Mouse (Mus musculus) hindbrain, embryonic 12.5 days (tissue): Measurements from ENCODE around the gene Hnrnpf. TPM values are rescaled to one million over a fixed set of nuclear protein-coding genes. Genes with fewer than 3 reads are reported as not detected.
"Not testable (repeated sequence)": the region's sequence is repeated elsewhere in the genome, so short reads cannot be mapped to it uniquely, and the experiment has no call there.

Source experiments
- ATAC-seq: fragments of 200-750 bp; cut with Nextera tagmentation; 2 replicates; pipeline ENCODE4 v1.8.0; 2017; ENCODE audit warnings: moderate TSS enrichment; ENCODE audit not compliant: low FRiP score
- H3K27ac ChIP-seq: fragments of 300-500 bp; sonication (generic); 2 replicates; pipeline ENCODE4 v1.5.1; 2016; ENCODE audit warnings: mild to moderate bottlenecking
- H3K27me3 ChIP-seq: fragments of 300-500 bp; sonication (generic); 2 replicates; pipeline ENCODE4 v1.6.1; 2016; ENCODE audit warnings: mild to moderate bottlenecking
- H3K36me3 ChIP-seq: fragments of 300-500 bp; sonication (generic); 2 replicates; pipeline ENCODE4 v1.6.1; 2016; ENCODE audit warnings: mild to moderate bottlenecking
- H3K4me1 ChIP-seq: fragments of 300-500 bp; sonication (generic); 2 replicates; pipeline ENCODE4 v1.6.1; 2016
- H3K4me2 ChIP-seq: fragments of 300-500 bp; sonication (generic); replicated peaks from 2 replicates; pipeline ENCODE4 v1.6.1; 2016; ENCODE audit warnings: mild to moderate bottlenecking
- H3K4me3 ChIP-seq: fragments of 300-500 bp; sonication (generic); 2 replicates; pipeline ENCODE4 v1.5.1; 2016; ENCODE audit warnings: mild to moderate bottlenecking
- H3K9ac ChIP-seq: fragments of 300-500 bp; sonication (generic); 2 replicates; pipeline ENCODE4 v1.6.1; 2016; ENCODE audit warnings: mild to moderate bottlenecking, moderate library complexity
- H3K9me3 ChIP-seq: fragments of 300-500 bp; sonication (generic); replicated peaks from 2 replicates; pipeline ENCODE4 v1.6.1; 2016; ENCODE audit warnings: mild to moderate bottlenecking
- WGBS: fragments of 180-500 bp; shearing (Covaris S2); methylation state at CpG from one replicate; pipeline ENCODE4 v1.1.7; 2016; 5-methylcytosine and 5-hydroxymethylcytosine counted together
- polyA plus RNA-seq: library from polyadenylated mRNA; unstranded; fragments of >200 nt; fragmentation: Nextera tagmentation; extraction: Ambion mirVana; gene quantifications from 2 replicates; pipeline ENCODE4 v1.2.1, GENCODE M21; 2016

Gene Hnrnpf
- 474 and 480 TPM in 2 replicates for polyA plus RNA-seq

DNA sequence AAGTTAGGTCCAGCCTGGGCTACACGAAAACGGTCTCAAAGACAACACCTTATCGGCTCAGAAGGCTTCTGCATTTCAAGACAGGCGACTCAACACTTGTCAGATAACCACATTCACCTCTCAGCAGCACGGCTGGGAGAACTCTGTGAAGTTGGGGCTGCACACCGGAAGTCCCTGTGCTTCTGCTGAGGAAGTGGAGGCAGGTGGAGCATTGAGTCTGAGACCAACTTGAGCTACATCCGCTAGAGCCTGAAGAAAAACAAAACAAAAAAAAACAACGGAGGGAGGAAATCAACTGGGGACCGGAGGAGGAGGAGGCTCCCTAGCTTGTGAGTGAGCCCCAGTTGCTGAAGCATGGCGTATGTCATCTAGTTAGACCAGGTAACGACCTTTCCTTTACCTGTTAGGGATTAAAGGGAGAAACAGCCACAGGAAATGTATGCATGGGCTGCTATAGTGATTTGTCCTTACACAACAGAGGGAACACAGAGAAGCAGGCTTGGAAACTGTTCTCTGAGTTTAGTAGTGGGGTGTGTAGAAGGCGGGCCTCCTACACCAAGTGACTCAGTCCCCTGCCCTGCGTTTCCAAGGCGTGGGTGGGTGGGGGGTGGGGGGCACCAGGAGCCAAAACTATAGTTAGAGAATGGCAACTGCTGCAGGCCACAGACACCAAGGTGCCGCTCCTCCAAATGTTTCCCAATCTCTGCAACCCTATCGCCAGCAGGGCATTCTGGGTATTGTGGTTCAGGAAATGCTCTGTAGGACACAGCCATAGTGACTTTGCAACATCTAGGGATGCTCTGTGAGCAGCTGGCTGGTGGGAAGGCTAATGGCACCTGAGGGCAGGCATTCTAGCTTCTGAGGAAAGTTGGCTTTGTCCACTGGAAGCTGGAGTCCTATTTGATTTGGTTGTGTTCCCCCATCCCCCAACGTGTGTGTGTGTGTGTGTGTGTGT lies at the start of gene Hnrnpf:
Hnrnpf (plus strand) TSS at position 199 of the 955 bp plus-strand sequence.
- H3K9me3 ChIP-seq = no peaks in the 10 kb centered on the region
- H3K4me3 ChIP-seq = no peak within 1 kb of the TSS
- H3K4me1 ChIP-seq = peaks cover 2% of the 10 kb centered on the region; the same call in 1 of the 2 replicates
- H3K9ac ChIP-seq = no peak within 1 kb of the TSS
- H3K27ac ChIP-seq = no peak within 1 kb of the TSS
- no peaks in the 10 kb centered on the region for H3K36me3 ChIP-seq
- no peaks in the 10 kb centered on the region for H3K27me3 ChIP-seq
- 81% methylated on average over 17 of the region's 17 CpGs for WGBS
- no peak within 1 kb of the TSS for H3K4me2 ChIP-seq
- no peak for ATAC-seq

DNA sequence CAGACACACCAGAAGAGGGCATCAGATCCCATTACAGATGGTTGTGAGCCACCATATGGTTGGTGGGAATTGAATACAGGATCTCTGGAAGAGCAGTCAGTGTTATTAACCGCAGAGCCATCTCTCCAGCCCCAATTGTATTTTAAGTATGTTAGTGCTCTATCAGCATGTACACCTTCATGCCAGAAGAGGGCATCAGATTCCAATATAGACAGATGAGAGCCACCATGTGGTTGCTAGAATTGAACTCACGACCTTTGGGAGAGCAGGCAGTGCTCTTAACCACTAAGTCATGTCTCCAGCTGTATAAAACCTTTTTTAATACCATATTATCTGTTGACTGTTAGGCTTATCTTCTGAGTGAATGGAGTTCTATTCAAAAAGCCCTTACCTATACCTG lies 48.4 kb upstream of the Hnrnpf start:
- 70% methylated on average over 2 of the region's 2 CpGs for WGBS
- Histone ChIP-seq H3K4me1 (no peaks in the 10 kb centered on the region), H3K9ac (no peak overlapping the region), H3K27ac (no peak overlapping the region), H3K9me3 (no peaks in the 10 kb centered on the region), H3K4me2 (no peak overlapping the region), H3K4me3 (no peak overlapping the region), H3K36me3 (peaks cover 23% of the 10 kb centered on the region), H3K27me3 (no peaks in the 10 kb centered on the region)
- ATAC-seq = no peak

DNA sequence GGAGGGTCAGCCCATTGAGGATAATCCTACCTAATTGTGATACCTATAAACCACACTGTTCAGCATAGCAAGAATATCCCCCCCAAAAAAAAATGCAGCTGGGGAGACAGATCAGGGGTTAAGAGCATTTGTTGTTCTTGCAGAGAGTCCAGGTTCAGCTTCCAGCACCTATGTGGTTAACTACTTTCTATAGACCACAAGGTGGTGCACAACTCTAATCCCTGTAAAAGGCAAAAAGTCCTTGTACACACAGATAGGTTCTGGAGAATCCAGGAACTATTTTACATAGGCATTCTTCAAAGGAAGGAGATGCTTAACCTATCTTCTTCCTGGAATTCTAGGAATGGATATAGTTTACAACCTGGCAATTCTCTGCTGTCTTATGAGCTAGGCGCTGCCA lies 42.1 kb upstream of the Hnrnpf start:
- no peak for ATAC-seq
- WGBS = 88% methylated on average over 1 of the region's 1 CpGs
- Histone ChIP-seq H3K27ac (no peak overlapping the region), H3K4me1 (no peaks in the 10 kb centered on the region), H3K4me2 (no peak overlapping the region), H3K9ac (no peak overlapping the region), H3K36me3 (no peaks in the 10 kb centered on the region), H3K4me3 (no peak overlapping the region), H3K9me3 (no peaks in the 10 kb centered on the region), H3K27me3 (no peaks in the 10 kb centered on the region)

DNA sequence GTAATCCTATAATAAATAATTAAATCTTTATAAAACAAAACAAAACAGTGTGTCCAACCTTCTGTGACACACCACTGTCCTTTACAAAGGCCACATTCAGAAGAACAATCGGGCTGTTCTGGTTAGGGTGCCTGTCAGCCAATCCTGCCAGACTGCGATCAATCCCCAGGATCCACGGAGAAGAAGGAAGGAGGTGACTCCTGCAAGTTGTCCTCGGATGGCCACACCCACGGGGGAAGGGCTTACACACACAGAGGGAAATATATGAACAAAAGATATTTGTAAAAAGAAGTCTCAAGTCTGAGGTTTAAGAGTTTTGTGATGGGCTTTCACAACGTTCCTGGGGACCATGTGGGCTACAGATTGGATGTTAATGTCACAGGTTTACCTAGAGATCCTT lies 38.3 kb upstream of the Hnrnpf start, which contains the start of gene Zfp239:
Zfp239 (plus strand) TSS at position 253 of the 400 bp plus-strand sequence.
- ATAC-seq = no peak
- no peaks in the 10 kb centered on the region for H3K36me3 ChIP-seq
- peak within 1 kb of the TSS; percentile 90 for H3K4me2 ChIP-seq
- H3K4me3 ChIP-seq = peak within 1 kb of the TSS; percentile 76
- H3K27ac ChIP-seq = no peak within 1 kb of the TSS
- H3K9ac ChIP-seq = peak within 1 kb of the TSS; percentile 76
- H3K9me3 ChIP-seq = no peaks in the 10 kb centered on the region
- H3K4me1 ChIP-seq = peaks cover 7% of the 10 kb centered on the region
- no peaks in the 10 kb centered on the region for H3K27me3 ChIP-seq
- 72% methylated on average over 6 of the region's 6 CpGs for WGBS

DNA sequence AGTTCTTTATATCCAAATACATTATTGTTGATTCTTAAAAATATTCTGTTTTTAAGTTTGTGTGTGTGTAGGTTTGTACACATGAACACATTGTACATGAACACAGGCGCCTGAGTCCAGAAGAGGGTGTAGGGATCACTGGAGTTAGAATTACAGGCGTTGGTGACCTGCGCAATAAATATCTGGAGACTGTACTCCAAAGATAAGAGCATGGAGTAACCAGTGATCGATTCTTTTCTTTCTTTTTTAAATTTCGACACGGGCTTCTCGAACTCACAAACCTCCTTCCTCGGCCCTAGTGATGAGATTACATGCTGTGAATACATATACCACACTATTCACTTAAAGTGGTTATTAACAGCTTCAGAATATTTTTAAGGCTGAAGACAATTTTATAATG lies 37.7 kb upstream of the Hnrnpf start:
- H3K9me3 ChIP-seq = no peaks in the 10 kb centered on the region
- H3K4me1 ChIP-seq = peaks cover 7% of the 10 kb centered on the region
- ATAC-seq = peak; percentile 48
- no peak overlapping the region for H3K4me3 ChIP-seq
- WGBS = 72% methylated on average over 8 of the region's 8 CpGs
- no peaks in the 10 kb centered on the region for H3K27me3 ChIP-seq
- H3K9ac ChIP-seq = no peak overlapping the region
- no peaks in the 10 kb centered on the region for H3K36me3 ChIP-seq
- H3K4me2 ChIP-seq = peak overlapping the region; percentile 90
- H3K27ac ChIP-seq = no peak overlapping the region

DNA sequence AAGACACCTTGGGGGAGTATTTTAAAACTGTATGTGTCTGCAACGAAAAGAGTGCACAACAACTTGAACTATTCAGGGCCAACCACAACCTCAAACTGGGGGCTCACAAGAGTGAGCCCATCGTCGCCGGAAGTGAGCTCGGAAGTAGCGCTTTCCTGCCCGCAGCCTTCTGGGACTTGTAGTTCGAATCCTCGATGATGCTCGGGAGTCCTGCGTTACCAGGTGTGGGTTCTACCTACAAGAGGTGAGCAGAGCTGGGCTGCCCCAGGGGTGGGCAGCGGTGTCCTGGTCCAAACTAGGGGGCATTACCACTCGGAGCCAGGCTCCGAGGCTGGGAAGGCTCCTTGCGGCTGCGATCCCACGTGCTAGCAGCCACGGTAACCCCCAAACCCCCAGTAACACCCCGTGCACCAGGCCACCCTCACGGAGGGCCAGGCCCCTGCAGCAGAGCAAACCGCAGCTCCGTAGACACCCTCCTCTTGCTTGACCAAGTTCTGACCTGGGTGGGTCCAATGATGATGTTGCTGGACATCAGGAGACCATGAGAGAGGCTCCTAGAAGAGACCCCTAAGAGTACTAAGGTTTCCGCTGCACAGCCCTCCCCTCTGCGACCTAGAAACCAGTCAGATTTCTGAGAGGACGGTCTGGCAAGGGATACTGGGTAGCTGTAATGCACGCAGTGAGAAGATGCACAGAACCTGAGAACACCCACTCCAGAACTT lies 37.1 kb upstream of the Hnrnpf start:
- H3K27me3 ChIP-seq = no peaks in the 10 kb centered on the region
- H3K9me3 ChIP-seq = no peaks in the 10 kb centered on the region
- peak overlapping the region; percentile 90 for H3K4me2 ChIP-seq
- peaks cover 7% of the 10 kb centered on the region for H3K4me1 ChIP-seq
- H3K27ac ChIP-seq = no peak overlapping the region
- WGBS = 3% methylated on average over 26 of the region's 26 CpGs
- no peaks in the 10 kb centered on the region for H3K36me3 ChIP-seq
- H3K4me3 ChIP-seq = peak overlapping the region; percentile 76
- H3K9ac ChIP-seq = peak overlapping the region; percentile 76
- ATAC-seq = peak; percentile 94

DNA sequence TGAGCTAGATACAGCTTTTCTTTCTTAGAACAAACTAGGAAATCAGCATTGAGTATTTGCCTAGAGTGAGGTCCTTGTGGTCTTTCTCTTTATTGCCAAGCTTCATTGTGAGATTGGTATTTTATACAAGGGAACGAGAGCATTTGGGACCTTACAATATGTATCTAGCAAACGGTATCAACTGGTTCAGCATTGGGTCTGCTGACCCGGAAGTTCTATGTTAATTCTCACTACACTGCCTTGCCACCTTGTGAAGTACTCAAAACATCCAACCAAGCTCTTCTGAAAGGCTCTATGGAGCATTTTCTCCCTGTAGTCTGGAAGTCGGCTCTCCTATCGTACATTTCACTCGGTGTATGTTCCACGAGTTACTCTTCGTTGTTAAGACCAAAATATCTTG lies 36.4 kb upstream of the Hnrnpf start:
- Histone ChIP-seq H3K4me1 (peaks cover 7% of the 10 kb centered on the region), H3K27ac (no peak overlapping the region), H3K36me3 (no peaks in the 10 kb centered on the region), H3K4me3 (peak overlapping the region; percentile 76), H3K9ac (no peak overlapping the region; the same call in 1 of the 2 replicates), H3K27me3 (no peaks in the 10 kb centered on the region), H3K4me2 (peak overlapping the region; percentile 90), H3K9me3 (no peaks in the 10 kb centered on the region)
- WGBS = 97% methylated on average over 8 of the region's 8 CpGs
- ATAC-seq = no peak

DNA sequence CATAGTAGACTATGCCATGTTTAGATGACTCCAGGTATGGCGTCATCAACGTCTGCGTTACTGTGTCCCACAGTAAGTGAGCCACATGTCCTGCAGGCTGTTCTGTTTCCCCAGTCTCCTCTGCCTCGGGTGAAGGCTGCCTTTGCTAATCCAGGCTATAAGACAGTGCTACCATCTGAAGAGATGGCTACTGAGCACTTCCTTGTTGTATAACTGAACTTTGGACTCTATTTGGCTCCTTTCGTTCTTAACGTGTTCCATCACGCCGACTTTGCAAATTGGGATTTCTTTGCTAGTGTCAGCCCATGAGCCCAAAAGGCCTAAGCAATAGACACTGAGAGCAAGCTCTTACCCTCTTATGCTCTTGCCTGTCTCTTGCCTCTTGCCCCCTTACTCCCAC lies 31.9 kb upstream of the Hnrnpf start:
- H3K27me3 ChIP-seq = no peaks in the 10 kb centered on the region
- no peak for ATAC-seq
- no peak overlapping the region for H3K9ac ChIP-seq
- WGBS = 90% methylated on average over 8 of the region's 8 CpGs
- H3K27ac ChIP-seq = no peak overlapping the region
- peaks cover 7% of the 10 kb centered on the region for H3K4me1 ChIP-seq
- peaks cover 9% of the 10 kb centered on the region; the same call in 1 of the 2 replicates for H3K36me3 ChIP-seq
- no peak overlapping the region for H3K4me2 ChIP-seq
- H3K4me3 ChIP-seq = no peak overlapping the region
- H3K9me3 ChIP-seq = no peaks in the 10 kb centered on the region

DNA sequence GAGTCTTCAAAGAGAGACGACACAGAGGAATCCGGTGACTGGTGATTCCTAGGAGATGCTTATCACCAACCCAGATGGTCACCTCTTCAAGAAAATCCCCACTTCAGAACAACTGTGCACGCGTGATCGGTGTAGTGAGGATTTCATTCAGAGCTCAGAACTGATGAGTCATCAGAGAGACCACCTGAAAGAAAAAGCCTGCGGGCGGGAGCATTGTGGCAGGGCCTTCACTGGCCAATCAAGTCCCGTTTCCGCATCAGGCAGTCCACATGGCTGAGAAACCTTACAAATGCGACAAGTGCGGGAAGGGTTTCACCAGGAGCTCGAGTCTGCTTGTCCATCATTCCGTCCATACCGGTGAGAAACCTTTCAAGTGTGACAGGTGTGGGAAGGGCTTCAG lies 29.1 kb upstream of the Hnrnpf start:
- H3K4me1 ChIP-seq = no peaks in the 10 kb centered on the region
- no peak for ATAC-seq
- peaks cover 9% of the 10 kb centered on the region; the same call in 1 of the 2 replicates for H3K36me3 ChIP-seq
- H3K9ac ChIP-seq = no peak overlapping the region
- no peak overlapping the region for H3K4me2 ChIP-seq
- 82% methylated on average over 14 of the region's 14 CpGs for WGBS
- H3K27ac ChIP-seq = no peak overlapping the region
- H3K9me3 ChIP-seq = no peaks in the 10 kb centered on the region
- H3K4me3 ChIP-seq = no peak overlapping the region
- no peaks in the 10 kb centered on the region for H3K27me3 ChIP-seq

DNA sequence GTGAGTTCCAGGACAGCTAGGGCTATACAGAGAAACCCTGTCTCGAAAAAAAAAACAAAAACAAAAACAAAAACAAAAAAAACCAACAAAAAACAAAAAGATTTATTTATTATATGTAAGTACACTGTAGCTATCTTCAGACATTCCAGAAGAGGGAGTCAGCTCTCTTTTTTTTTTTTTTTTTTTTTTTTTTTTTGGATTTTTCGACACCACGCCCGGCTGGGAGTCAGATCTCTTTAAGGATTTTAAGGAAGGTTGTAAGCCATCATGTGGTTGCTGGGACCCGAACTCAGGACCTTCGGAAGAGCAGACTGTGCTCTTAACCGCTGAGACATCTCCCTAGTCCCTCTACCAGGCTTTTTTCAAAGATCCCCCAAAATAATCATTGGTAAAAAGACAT lies 26.7 kb upstream of the Hnrnpf start:
- not testable (repeated sequence) for H3K4me3 ChIP-seq, H3K9ac ChIP-seq, H3K4me1 ChIP-seq, H3K27ac ChIP-seq, H3K27me3 ChIP-seq, H3K4me2 ChIP-seq, H3K36me3 ChIP-seq, H3K9me3 ChIP-seq, ATAC-seq
- WGBS = 87% methylated on average over 7 of the region's 7 CpGs

DNA sequence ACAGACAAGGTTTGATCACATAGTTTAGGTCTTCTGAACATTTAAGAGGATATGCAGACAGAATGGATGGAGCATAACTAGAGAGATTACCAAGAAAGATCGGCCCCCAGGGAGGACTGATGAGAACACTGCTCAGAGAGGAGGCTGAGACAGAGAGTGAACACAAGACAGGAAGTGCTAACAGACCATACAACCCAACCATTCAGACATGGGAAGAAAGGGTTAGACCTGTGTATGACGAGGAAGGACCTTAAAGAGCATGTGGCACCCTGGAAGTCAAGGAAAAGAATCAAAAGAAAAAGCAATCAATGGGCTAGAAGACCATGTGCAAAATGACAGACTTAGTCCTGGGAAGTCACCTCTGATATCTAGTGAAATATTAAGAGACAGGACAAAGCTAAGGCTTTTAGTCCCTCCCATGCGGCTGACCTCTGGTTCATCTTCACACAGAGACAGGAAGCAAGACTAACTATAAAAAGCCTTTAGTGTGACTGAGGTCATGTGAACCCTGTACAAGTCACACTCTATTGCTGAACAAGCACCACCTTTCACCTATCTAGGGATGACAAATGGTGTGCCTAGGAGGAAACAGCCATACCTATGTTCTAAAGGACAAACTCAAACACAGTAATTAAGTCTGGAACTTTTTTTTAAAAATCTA lies 25.4 kb upstream of the Hnrnpf start:
- no peak overlapping the region for H3K4me2 ChIP-seq
- H3K27ac ChIP-seq = no peak overlapping the region
- H3K4me3 ChIP-seq = no peak overlapping the region
- H3K4me1 ChIP-seq = no peaks in the 10 kb centered on the region
- 76% methylated on average over 3 of the region's 3 CpGs for WGBS
- H3K36me3 ChIP-seq = peaks cover 9% of the 10 kb centered on the region; the same call in 1 of the 2 replicates
- no peaks in the 10 kb centered on the region for H3K9me3 ChIP-seq
- no peaks in the 10 kb centered on the region for H3K27me3 ChIP-seq
- no peak overlapping the region for H3K9ac ChIP-seq
- ATAC-seq = no peak
